Mouse (Mus musculus): Measurements from ENCODE around the gene Gm17018. TPM values are rescaled to one million over a fixed set of nuclear protein-coding genes. Genes with fewer than 3 reads are reported as not detected.

The Gm17018 gene
- polyA plus RNA-seq (2016; fragmentation: Nextera tagmentation; extraction: Ambion mirVana): 32.5 and 35.0 TPM in 2 replicates

- peak; percentile 93 for DNase-seq (ENCODE audit: low spot score)
- Histone ChIP-seq H3K9me3 (no peaks in the 10 kb centered on the region), H3K27ac (peak within 1 kb of the TSS; percentile 91), H3K36me3 (peaks cover 30% of the 10 kb centered on the region), H3K27me3 (ENCODE audit: insufficient read depth, poor library complexity, severe bottlenecking) (no peaks in the 10 kb centered on the region; the same call in 1 of the 2 replicates), H3K4me3 (peak within 1 kb of the TSS; percentile 91), H3K4me1 (peaks cover 11% of the 10 kb centered on the region)
- under 1% methylated on average over 35 of the region's 35 CpGs for WGBS
Observed at GRCm38 (mm10) chr19:45560153-45560890, at the start of gene Gm17018, which contains the start of gene Poll. TSS of gene Gm17018 (plus strand) at chr19:45560615. TSS of gene Poll (minus strand) at chr19:45560531.

GRCm38 (mm10) chr19:45510680-45511079 lies 49.7 kb upstream of the Gm17018 start:
- Histone ChIP-seq H3K36me3 (peaks cover 32% of the 10 kb centered on the region), H3K27me3 (ENCODE audit: insufficient read depth, poor library complexity, severe bottlenecking) (no peaks in the 10 kb centered on the region), H3K4me1 (peaks cover 15% of the 10 kb centered on the region), H3K27ac (no peak overlapping the region), H3K9me3 (no peaks in the 10 kb centered on the region), H3K4me3 (no peak overlapping the region)
- WGBS: 74% methylated on average over 3 of the region's 3 CpGs
- DNase-seq (ENCODE audit: low spot score): no peak

DNA sequence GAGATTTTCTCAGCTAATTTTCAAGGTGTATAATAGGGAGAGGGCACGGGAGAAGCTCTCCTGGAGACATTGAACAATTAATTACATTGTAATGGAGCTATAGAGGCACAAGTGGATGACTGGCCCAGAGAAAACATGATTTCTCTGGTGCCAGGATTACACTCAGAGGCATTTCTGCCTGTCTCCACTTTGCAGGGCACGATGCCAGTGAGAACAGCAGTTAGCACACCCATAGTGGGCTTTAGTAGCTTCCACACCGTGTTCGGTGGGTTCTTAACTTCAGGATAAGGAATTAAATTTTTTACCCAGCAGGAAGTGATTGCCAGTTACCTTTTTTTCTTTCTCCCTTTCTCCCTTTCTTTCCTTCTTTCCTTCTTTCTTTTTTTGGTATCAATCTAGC lies 49.0 kb upstream of the Gm17018 start:
- Histone ChIP-seq H3K4me3 (no peak overlapping the region), H3K36me3 (peaks cover 39% of the 10 kb centered on the region), H3K9me3 (no peaks in the 10 kb centered on the region), H3K27me3 (ENCODE audit: insufficient read depth, poor library complexity, severe bottlenecking) (no peaks in the 10 kb centered on the region), H3K4me1 (peaks cover 14% of the 10 kb centered on the region), H3K27ac (no peak overlapping the region)
- no peak for DNase-seq (ENCODE audit: low spot score)
- WGBS: 88% methylated on average over 4 of the region's 4 CpGs

GRCm38 (mm10) chr19:45515341-45515740 lies 45.1 kb upstream of the Gm17018 start:
- DNase-seq (ENCODE audit: low spot score): no peak
- Histone ChIP-seq H3K27ac (no peak overlapping the region), H3K4me3 (no peak overlapping the region), H3K36me3 (peaks cover 61% of the 10 kb centered on the region), H3K27me3 (ENCODE audit: insufficient read depth, poor library complexity, severe bottlenecking) (no peaks in the 10 kb centered on the region), H3K9me3 (no peaks in the 10 kb centered on the region), H3K4me1 (no peaks in the 10 kb centered on the region)
- WGBS: 77% methylated on average over 2 of the region's 2 CpGs

DNA sequence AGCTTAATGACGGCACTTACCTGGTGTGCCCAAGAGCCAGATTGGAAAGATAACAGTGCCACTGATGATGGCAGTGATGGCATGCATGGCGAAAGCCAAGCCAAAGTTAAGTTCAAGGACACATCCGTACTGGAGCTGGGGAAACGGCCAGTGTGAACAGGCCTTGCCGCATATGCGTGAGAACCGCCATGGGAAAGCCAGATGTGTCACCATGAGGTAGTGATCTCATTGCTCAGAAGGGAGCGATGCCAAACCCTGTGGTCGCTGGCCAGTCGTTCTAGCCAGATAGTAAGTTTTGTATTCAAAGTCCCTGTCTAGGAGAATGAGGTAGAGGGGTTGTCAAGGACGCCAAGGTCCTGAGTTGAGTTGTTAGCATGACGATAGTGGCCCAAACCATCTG lies 44.2 kb upstream of the Gm17018 start:
- Histone ChIP-seq H3K4me3 (no peak overlapping the region), H3K27me3 (ENCODE audit: insufficient read depth, poor library complexity, severe bottlenecking) (no peaks in the 10 kb centered on the region), H3K27ac (no peak overlapping the region), H3K36me3 (peaks cover 70% of the 10 kb centered on the region), H3K4me1 (no peaks in the 10 kb centered on the region), H3K9me3 (no peaks in the 10 kb centered on the region)
- 93% methylated on average over 12 of the region's 12 CpGs for WGBS
- no peak for DNase-seq (ENCODE audit: low spot score)

DNA sequence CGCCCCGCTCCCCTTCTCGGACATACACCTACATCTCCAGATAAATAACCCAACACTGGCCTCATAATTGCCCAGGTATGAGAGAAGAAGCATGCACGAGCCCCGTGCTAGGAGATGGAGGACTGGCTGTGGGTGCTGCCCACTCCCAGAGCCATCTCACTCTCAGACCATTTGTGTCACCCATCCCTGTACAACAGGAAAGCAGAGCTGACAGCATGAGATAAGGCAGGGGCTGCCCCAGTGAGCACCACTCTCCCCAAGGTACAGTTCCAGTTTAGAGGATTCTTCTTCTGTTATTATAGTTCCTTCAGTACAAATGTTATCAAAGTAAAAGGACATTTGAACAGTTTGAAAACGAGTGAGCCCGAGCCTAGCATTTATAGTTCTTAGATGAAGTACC lies 33.0 kb upstream of the Gm17018 start:
- WGBS: 64% methylated on average over 7 of the region's 7 CpGs
- no peaks in the 10 kb centered on the region for H3K27me3 ChIP-seq (ENCODE audit: insufficient read depth, poor library complexity, severe bottlenecking)

DNA sequence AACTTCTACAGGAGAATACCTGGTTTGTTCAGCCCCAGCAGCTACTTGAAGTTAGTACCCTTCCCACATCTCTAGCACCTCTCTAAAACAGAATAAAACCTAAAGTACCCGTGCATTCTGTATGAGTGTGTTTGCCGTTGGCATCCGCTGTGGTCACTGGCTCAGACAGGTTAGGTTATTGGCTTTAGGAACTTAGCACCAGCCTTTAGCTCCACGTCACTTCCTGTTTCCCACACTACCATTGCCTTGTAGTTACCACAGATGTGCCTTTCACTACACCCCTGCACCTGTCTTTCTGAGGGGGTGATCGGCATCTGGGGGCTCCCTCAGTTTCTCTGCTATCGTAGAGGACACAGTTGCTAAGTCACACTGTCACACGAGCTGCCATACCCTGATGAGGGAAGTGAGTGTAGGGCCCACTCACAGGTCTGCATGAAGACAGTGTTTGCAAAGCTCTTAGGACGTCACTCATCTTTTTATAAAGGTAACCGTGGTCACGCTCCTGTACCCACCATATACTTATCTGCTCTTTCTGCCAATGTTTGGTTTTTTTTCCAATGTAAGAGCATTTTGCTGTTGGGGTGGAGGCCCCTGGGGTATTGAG lies 32.4 kb upstream of the Gm17018 start:
- no peak overlapping the region for H3K4me3 ChIP-seq
- WGBS: 90% methylated on average over 10 of the region's 10 CpGs
- no peaks in the 10 kb centered on the region for H3K27me3 ChIP-seq (ENCODE audit: insufficient read depth, poor library complexity, severe bottlenecking)
- DNase-seq (ENCODE audit: low spot score): no peak
- peaks cover 61% of the 10 kb centered on the region for H3K4me1 ChIP-seq
- H3K36me3 ChIP-seq: peaks cover 65% of the 10 kb centered on the region
- no peak overlapping the region for H3K27ac ChIP-seq
- H3K9me3 ChIP-seq: no peaks in the 10 kb centered on the region

More for the DNA sequence above, 33.0 kb upstream of the Gm17018 start:
- H3K36me3 ChIP-seq: peaks cover 70% of the 10 kb centered on the region
- H3K27ac ChIP-seq: no peak overlapping the region
- no peaks in the 10 kb centered on the region for H3K9me3 ChIP-seq
- H3K4me1 ChIP-seq: peaks cover 57% of the 10 kb centered on the region
- DNase-seq (ENCODE audit: low spot score): no peak
- H3K4me3 ChIP-seq: no peak overlapping the region

DNA sequence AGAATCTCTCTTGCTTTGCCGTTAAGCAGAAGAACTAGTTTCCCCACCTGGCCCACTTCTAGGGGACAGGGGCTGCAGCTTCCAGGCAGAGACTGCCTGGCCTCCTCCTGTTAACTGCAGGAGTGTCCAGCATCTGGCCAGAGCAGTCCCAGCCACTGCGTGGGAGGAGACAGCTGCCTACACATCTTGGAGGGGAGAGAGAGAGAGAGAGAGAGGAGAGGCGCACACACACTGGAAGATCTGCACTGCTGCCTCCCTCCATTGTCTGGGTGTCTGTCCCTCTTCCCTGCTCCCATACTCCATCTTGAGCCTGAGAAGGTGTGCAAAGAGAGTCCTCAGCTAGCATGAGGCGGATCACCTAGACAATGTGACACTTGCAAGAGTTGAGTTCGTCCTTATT lies 31.1 kb upstream of the Gm17018 start:
- H3K4me3 ChIP-seq: no peak overlapping the region
- peak; percentile 72 for DNase-seq (ENCODE audit: low spot score)
- no peak overlapping the region for H3K27ac ChIP-seq
- no peaks in the 10 kb centered on the region for H3K9me3 ChIP-seq
- 72% methylated on average over 5 of the region's 5 CpGs for WGBS
- H3K27me3 ChIP-seq (ENCODE audit: insufficient read depth, poor library complexity, severe bottlenecking): no peaks in the 10 kb centered on the region
- H3K4me1 ChIP-seq: peaks cover 66% of the 10 kb centered on the region
- H3K36me3 ChIP-seq: peaks cover 53% of the 10 kb centered on the region

DNA sequence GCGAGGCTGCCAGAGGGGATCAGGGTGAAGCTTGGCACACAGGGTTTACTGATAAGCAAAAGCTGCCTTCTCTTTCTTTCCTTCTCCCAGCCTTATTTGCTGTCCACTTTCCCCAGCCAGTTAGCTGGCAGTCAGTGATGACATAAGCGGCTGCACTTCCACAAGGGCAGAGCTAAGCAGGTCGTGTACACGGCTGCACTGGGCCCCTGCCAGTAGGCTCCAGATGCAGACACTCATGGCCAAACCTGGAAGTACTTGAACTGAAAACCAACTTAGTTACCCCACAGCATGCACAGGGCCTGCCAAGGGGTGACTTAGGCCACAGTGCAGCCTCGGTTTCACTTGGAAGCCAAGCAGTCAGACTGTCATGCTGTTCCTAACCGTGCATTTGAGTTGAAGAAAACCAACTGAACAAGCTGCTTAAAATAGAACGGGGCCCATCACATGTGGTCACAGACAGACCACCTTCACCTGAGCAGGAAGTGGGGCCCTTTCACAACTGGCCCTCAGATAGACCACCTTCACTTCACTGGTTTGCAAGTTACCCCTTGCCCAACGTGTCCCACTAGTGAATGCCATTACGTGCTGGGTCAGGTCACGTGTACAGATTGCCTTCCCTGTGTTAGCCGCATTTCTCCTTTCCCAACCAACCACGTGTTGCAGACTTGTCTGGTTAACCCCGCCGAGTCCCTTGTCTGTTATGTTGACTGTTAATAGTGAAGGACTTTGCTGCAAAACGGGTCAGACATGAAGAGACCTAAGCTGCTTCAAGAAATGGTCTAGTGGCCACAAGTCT lies 30.0 kb upstream of the Gm17018 start:
- DNase-seq (ENCODE audit: low spot score): no peak
- WGBS: 59% methylated on average over 15 of the region's 15 CpGs
- no peak overlapping the region for H3K4me3 ChIP-seq
- peaks cover 75% of the 10 kb centered on the region for H3K4me1 ChIP-seq
- peak overlapping the region; percentile 67 for H3K27ac ChIP-seq
- H3K27me3 ChIP-seq (ENCODE audit: insufficient read depth, poor library complexity, severe bottlenecking): peaks cover 8% of the 10 kb centered on the region
- H3K9me3 ChIP-seq: no peaks in the 10 kb centered on the region
- H3K36me3 ChIP-seq: peaks cover 42% of the 10 kb centered on the region

GRCm38 (mm10) chr19:45531554-45531953 lies 28.9 kb upstream of the Gm17018 start:
- Histone ChIP-seq H3K4me1 (peaks cover 81% of the 10 kb centered on the region), H3K27ac (peak overlapping the region; percentile 67; the same call in 1 of the 2 replicates), H3K4me3 (no peak overlapping the region), H3K9me3 (no peaks in the 10 kb centered on the region), H3K27me3 (ENCODE audit: insufficient read depth, poor library complexity, severe bottlenecking) (peaks cover 19% of the 10 kb centered on the region), H3K36me3 (peaks cover 36% of the 10 kb centered on the region)
- WGBS: 37% methylated on average over 6 of the region's 6 CpGs
- no peak for DNase-seq (ENCODE audit: low spot score)

DNA sequence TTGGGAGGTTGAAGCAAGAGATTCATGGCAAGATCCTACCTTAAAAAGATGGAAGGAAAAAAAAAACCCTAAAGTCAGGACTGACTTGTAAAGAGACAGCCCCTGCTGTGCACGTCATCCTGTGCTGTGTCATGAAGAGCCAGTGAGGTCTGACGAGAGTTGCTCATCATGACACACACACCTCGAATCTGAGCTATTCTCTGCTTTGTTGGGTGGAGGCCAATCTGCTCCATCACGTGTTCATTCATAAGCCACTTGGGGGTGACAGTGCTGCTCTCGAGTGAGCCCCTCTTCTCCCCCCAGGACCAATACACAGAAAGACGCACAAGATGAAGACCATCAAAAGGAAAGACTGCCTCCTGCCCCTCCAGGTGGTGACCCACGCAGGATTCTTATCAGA lies 26.8 kb upstream of the Gm17018 start:
- H3K27me3 ChIP-seq (ENCODE audit: insufficient read depth, poor library complexity, severe bottlenecking): peaks cover 33% of the 10 kb centered on the region
- DNase-seq (ENCODE audit: low spot score): no peak
- H3K9me3 ChIP-seq: no peaks in the 10 kb centered on the region
- WGBS: 63% methylated on average over 7 of the region's 7 CpGs
- peaks cover 62% of the 10 kb centered on the region for H3K4me1 ChIP-seq
- peaks cover 16% of the 10 kb centered on the region for H3K36me3 ChIP-seq
- H3K4me3 ChIP-seq: no peak overlapping the region
- no peak overlapping the region for H3K27ac ChIP-seq

DNA sequence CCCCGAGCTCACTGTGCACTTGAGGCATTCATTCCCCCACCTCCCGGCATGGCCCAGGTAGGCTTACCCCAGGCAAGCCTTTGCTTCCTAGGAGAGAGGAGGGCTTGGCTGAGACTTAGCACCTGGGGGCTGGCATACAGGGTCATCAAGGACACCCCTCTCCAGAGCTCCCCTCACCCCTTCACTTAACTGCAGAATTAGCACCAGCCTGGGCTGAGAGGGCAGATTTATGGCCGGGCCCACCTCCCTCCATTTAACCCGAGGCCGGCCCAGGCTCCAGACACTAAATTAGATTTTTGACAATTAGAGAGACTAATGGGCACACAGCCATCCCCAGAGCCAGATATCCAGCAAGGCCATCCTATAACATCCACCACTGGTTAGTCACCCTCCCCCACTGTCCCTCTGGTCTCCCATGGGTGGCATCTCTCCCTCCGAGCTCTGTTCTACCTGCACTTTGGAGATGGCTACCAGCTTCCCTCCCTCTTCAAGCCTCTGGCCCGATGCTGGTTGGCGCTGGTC lies 25.1 kb upstream of the Gm17018 start:
- H3K36me3 ChIP-seq: no peaks in the 10 kb centered on the region; the same call in 1 of the 2 replicates
- peaks cover 45% of the 10 kb centered on the region for H3K4me1 ChIP-seq
- no peak for DNase-seq (ENCODE audit: low spot score)
- WGBS: 78% methylated on average over 8 of the region's 8 CpGs
- H3K27me3 ChIP-seq (ENCODE audit: insufficient read depth, poor library complexity, severe bottlenecking): peaks cover 49% of the 10 kb centered on the region
- H3K27ac ChIP-seq: no peak overlapping the region
- H3K9me3 ChIP-seq: no peaks in the 10 kb centered on the region
- H3K4me3 ChIP-seq: no peak overlapping the region

Data from heart, embryonic 10.5 days (tissue).